Mouse (Mus musculus) stomach, postnatal 0 days (tissue): ENCODE results near the gene Ankmy2.

Experiments
- CTCF ChIP-seq: IDR thresholded peaks from 2 replicates; pipeline ENCODE4 v1.5.1; 2016; ENCODE audit warnings: antibody characterized with exemption, low read depth, mild to moderate bottlenecking, moderate library complexity
- EP300 ChIP-seq: optimal IDR thresholded peaks from 2 replicates; pipeline ENCODE3; 2016; ENCODE audit warnings: antibody characterized with exemption

DNA sequence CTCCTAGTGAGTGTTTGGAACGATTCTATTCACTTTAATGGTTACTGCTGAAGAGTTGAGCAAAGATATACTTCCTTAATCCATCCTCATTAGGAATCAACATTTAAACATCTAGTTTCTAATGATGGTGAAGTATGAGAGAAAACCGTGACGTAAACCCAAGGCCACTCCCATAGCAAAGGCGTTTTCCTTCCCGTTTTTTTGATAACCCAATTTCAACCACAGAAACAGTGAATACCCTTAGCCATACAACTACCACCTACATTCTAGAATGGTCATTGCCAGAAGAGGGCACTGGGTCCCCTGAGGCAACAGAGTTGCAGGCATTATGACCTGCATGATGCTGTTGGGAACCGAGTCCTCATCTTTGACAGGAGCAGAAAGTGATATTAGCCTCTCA, 39.8 kb upstream of the Ankmy2 start:
- TF ChIP-seq CTCF (no peak), EP300 (no peak)
